Mouse (Mus musculus) macrophage (primary cell): Measurements from ENCODE around the gene Syt1. TPM values are rescaled to one million over a fixed set of nuclear protein-coding genes. Genes with fewer than 3 reads are reported as not detected.

Experiments
- H3K27ac ChIP-seq: fragments of 350-480 bp; formaldehyde crosslinking; 2 replicates; pipeline ENCODE4 v1.9.0; 2021
- H3K36me3 ChIP-seq: fragments of 350-480 bp; formaldehyde crosslinking; 2 replicates; pipeline ENCODE4 v1.9.0; 2021; ENCODE audit errors: inconsistent target
- H3K4me3 ChIP-seq: fragments of 350-480 bp; formaldehyde crosslinking; 2 replicates; pipeline ENCODE4 v1.9.0; 2021; ENCODE audit errors: inconsistent target
- H3K79me2 ChIP-seq: fragments of 350-480 bp; formaldehyde crosslinking; 2 replicates; pipeline ENCODE4 v1.9.0; 2021; ENCODE audit errors: inconsistent target
- WGBS: methylation state at CpG from one replicate; pipeline ENCODE4 v1.1.7; 2026; ENCODE audit warnings: inconsistent platforms; ENCODE audit not compliant: missing documents; 5-methylcytosine and 5-hydroxymethylcytosine counted together
- polyA plus RNA-seq: library from polyadenylated mRNA; stranded (reverse); fragments of 250-400 nt; gene quantifications from 3 replicates; pipeline ENCODE4 v1.2.4, GENCODE M21; 2018; ENCODE audit warnings: inconsistent platforms

Syt1 gene
- polyA plus RNA-seq, 1 experiment from 2014 or later = not detected

DNA sequence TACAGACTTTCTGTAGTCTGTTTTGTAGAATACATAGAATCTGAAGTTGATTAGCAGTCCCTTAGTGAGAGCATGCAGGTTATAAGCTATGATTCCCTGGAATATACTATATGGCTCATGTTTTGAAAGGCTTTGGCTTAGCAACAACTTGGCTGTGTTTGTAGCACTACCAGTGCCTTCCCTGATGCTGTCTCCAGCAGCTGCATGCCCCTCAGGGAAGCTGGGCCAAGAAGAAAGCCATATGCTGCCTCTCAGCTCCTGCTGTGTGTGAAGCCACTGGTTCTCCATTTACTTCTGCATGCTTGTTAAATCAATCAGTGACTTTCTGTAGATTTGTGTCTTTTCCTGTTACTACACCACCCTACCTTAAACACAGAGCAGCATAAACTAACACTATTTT, 245.2 kb downstream of the Syt1 start:
- Histone ChIP-seq H3K79me2 (no peaks in the 10 kb centered on the region), H3K36me3 (no peaks in the 10 kb centered on the region), H3K27ac (no peak overlapping the region), H3K4me3 (no peak overlapping the region)

DNA sequence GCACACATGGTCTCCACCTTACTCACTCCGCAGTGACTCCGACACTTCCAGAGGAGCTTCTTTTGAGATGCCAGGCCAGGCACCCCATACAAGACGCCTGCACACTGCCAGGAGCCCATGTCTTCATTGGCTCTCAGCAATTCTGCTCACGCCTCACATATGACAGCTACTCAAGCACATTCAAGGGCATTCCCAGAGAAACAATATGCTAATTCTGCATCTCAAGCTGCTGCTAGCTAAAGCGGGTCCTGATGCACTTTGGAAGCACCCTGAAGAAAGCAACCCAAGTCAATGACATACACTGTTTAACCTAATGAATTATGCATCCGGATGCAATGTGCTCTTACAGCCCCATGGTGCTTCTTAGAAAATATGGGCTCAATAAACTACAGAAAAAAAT, 247.1 kb downstream of the Syt1 start:
- Histone ChIP-seq H3K79me2 (no peaks in the 10 kb centered on the region), H3K4me3 (no peak overlapping the region), H3K27ac (no peak overlapping the region), H3K36me3 (no peaks in the 10 kb centered on the region)
- WGBS = 85% methylated on average over 6 of the region's 6 CpGs

DNA sequence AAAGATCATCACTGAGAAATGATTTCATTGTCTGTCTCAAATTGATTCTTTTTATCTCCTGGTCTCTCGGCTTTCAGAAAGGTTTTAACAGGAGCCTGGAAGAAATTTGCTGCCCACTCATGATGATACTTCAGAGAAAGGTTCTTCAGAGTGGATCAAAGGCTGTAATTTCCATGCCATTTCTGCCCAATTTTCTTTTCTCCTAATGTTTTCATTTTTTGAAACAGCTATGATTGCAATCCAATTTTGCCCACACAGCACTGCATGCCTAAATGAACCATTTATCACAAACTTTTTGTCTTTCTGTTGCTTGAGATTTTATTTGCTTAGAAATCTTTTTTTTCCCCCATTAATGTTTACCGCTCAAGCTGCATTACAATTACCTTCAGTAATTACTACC, 257.5 kb downstream of the Syt1 start:
- WGBS = 100% methylated on average over 2 of the region's 2 CpGs
- Histone ChIP-seq H3K79me2 (no peaks in the 10 kb centered on the region), H3K36me3 (no peaks in the 10 kb centered on the region), H3K27ac (no peak overlapping the region), H3K4me3 (no peak overlapping the region)

DNA sequence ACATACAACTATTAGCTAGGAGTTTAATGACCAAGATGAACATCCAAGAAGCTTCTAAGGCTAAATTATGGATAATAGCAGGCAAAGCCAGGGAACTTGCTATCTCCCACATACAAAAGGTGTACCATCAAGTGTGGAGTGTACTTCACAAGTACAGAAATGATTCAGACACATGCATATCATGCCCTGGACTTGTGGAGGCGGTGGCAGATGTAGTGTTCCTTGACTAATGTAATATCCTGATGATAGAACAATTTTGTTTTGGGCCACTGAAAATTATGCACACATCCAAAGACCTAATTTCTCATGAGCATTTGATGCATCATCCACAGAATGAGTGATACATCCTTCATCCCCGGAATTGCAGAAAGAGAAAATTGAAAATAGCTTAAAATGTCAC, 267.0 kb downstream of the Syt1 start:
- H3K27ac ChIP-seq = no peak overlapping the region
- H3K4me3 ChIP-seq = no peak overlapping the region
- H3K36me3 ChIP-seq = no peaks in the 10 kb centered on the region
- H3K79me2 ChIP-seq = no peaks in the 10 kb centered on the region
- WGBS = 78% methylated on average over 2 of the region's 2 CpGs

DNA sequence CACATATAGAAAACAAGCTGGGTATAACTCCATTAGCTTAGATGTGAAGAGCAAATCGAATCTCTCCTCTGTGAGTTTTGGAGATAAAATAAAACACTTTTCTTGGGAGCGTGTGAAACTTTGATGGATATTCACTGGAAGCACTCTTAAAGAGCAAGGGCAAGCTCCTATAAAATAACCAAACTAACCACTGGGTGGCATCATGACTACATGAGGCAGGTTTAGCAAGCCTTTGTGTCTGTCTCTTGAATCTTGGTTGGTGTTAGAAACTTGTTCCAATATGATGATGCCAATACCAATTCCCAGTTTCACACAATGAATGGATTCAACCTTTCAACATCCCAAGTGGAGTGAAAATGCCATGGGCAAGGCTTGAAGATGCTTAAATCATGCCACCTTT, 276.8 kb downstream of the Syt1 start:
- Histone ChIP-seq H3K27ac (no peak overlapping the region), H3K36me3 (no peaks in the 10 kb centered on the region), H3K79me2 (no peaks in the 10 kb centered on the region), H3K4me3 (no peak overlapping the region)
- 60% methylated on average over 2 of the region's 2 CpGs for WGBS

DNA sequence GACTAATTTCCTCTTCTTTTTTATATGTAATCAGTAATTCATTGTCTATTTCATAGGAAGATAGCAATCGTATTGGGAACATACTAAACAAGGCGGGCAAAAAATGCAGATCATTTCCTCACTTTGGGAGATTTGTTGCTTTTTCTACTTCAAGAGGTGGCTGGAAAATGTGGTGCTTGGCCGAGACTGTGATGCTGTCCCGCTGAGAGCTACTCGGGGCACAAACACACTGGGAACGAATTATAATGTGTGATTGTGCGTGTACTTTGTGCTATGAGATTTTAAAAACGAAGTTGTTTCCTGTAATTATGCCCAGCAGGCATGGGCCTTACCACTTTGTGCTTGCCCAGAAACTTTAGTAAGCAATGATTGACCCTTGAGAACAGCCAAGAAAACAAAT, 281.8 kb downstream of the Syt1 start:
- no peaks in the 10 kb centered on the region for H3K79me2 ChIP-seq
- H3K36me3 ChIP-seq = no peaks in the 10 kb centered on the region
- H3K4me3 ChIP-seq = no peak overlapping the region
- 79% methylated on average over 6 of the region's 8 CpGs for WGBS
- H3K27ac ChIP-seq = no peak overlapping the region

DNA sequence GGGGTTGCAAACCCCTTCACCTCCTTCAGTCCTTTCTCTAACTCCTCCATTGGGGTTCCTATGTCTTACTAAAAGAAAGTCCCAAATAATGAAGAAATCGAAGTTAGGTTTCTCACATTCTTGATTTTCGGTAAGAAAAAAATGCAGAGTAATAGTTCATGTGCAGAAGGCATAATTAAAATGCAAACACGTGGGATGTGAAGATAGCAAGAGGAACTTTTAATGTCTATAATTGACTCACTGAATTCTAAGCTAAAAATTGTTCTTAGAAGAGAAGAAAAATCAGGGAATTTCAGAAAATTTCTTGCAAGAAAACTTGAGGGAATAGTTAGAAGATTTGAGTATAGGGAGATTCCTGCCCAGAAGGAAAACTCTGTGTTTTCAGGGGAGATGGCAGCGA, 284.4 kb downstream of the Syt1 start:
- no peaks in the 10 kb centered on the region for H3K79me2 ChIP-seq
- H3K27ac ChIP-seq = no peak overlapping the region
- H3K36me3 ChIP-seq = no peaks in the 10 kb centered on the region
- 82% methylated on average over 4 of the region's 4 CpGs for WGBS
- H3K4me3 ChIP-seq = no peak overlapping the region

DNA sequence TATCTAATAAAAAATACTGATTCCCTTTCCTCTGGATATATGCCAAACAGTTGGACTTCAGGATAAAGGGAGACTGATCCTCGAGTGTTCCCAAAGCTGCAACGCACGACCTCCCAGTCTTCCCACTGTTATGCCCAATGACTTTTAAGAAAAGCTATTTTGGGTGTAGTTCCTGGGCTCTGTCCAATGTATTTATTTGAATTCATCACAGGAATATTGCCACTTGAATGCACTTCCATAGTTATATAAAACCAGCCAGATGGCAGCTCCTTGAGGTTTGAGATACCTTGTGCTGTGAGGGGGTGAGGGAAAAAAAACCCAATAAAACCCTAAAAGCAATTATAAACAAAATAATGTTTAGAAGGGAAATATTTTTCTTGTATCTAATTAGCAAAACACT, 285.9 kb downstream of the Syt1 start:
- Histone ChIP-seq H3K79me2 (no peaks in the 10 kb centered on the region), H3K4me3 (no peak overlapping the region), H3K36me3 (no peaks in the 10 kb centered on the region), H3K27ac (no peak overlapping the region)
- 95% methylated on average over 3 of the region's 3 CpGs for WGBS

DNA sequence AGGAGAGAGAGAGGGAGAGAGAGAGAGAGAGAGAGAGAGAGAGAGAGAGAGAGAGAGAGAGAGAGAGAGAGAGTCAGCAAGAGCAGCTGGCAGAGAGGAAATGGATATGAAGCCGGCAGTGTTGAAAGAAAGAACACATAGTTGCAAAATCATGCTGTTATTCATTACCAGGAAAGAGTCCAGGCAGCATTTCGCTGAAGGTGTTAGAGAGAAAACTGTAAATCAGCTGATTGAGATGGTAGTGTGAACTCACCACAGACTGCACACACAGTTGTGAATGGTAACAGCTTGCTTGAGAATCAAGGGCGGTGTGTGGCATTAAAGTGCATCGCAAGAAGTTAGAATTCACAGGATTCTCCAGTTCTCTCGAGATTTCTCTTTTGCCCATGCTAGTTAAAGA, 300.3 kb downstream of the Syt1 start:
- Histone ChIP-seq H3K79me2 (no peaks in the 10 kb centered on the region), H3K4me3 (no peak overlapping the region), H3K27ac (no peak overlapping the region), H3K36me3 (no peaks in the 10 kb centered on the region)
- WGBS = 40% methylated on average over 5 of the region's 5 CpGs

DNA sequence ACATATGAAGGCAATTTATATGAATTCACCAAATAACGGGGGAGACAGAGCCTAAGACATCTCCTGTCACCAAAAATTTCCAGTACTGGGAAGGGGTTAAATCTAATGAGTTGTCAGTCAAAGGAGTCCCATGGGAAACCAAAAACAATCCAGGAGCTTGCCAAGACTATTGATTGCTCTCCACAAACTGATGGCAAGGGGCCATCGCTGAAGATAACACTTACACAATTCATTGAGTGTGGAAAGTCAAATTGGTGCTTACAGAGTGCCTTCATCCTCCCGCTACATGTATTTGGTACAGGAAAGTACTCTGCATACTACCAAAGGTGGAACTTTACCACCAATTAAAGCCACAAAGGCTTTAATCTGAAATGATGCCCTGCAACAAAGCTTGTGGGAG, 305.1 kb downstream of the Syt1 start:
- H3K4me3 ChIP-seq = no peak overlapping the region
- WGBS = 90% methylated on average over 3 of the region's 3 CpGs

DNA sequence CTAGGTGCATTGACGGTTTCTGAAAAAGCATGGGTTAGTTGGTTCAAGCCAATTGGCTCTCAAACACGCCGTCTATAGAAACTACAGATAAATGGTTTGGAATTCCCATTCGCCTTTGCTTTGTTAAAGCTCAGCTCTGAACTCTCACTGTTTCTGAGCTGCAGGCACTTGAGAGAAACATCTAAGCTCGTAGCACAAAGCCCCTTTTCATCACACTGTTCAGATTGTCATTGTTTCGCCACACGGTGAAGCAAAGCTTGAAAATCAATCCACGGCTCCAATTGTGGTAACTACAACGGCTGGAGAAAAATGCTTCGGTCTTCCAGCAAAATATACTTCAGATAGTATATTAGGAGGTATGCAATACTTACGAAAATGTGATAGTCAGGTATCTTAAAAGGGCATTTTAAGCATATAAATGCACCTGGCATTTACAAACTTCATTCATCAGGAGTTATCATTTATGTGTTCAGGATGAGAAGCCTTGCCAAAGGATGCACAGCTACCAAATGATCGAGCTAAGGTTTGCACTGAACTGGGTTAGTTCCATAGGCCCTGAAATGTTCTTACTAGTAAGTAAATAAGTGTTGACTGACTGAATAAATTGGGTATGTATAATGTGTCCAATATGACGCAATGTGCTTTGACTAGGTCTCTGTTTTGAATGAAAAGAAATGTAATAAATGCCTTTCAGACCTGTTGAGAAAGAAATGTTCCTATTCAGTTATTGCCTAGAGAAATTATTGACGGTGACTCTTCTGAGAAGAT, 309.2 kb downstream of the Syt1 start:
- Histone ChIP-seq H3K36me3 (no peaks in the 10 kb centered on the region), H3K4me3 (no peak overlapping the region), H3K27ac (no peak overlapping the region), H3K79me2 (no peaks in the 10 kb centered on the region)
- 92% methylated on average over 13 of the region's 14 CpGs for WGBS

More for the DNA sequence above, 305.1 kb downstream of the Syt1 start:
- Histone ChIP-seq H3K27ac (no peak overlapping the region), H3K79me2 (no peaks in the 10 kb centered on the region), H3K36me3 (no peaks in the 10 kb centered on the region)

DNA sequence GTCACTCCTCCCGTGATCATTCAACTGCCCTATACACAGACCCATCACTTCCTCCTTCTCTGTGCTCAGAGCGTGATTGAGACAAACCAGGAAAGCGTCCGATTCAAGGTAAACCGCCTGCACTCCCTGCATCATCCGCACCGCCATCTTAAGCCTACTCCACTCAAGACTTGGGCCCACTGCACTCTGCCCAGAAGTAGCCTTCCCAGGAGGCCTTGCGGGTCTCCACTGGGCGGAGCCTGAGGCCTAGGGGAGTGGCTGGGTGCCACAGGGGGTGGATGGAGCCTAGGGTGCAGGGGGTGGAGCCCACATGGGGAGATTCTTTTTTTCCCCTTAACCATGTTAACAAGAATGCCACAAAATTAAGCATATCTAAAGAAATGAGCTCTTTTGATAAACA, 310.8 kb downstream of the Syt1 start, which contains the start of gene Gm5136:
Gm5136 (minus strand) TSS at position 215 of the 400 bp plus-strand sequence.
- Histone ChIP-seq H3K36me3 (no peaks in the 10 kb centered on the region), H3K27ac (no peak within 1 kb of the TSS), H3K4me3 (no peak within 1 kb of the TSS), H3K79me2 (no peaks in the 10 kb centered on the region)
- 92% methylated on average over 9 of the region's 9 CpGs for WGBS

DNA sequence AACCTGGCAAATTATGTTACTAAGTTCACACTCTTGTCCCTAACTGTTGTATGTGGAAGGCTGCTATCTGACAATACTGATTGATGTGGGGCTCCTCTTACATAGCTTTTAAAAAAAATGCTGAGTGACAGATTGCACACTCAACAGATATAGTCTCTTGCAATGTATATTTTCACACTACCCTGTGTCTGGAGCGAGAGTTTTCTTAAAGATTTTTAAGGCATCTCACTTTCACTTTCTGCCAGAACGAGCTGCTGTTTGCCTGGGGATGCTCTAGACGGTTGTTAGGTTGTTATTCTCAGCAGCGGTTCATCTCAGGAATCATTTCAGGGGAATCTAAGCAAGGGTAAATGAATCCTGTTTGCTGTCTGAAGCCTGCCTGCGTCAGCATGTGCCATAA, 313.7 kb downstream of the Syt1 start:
- no peak overlapping the region for H3K4me3 ChIP-seq
- 71% methylated on average over 5 of the region's 5 CpGs for WGBS
- H3K79me2 ChIP-seq = no peaks in the 10 kb centered on the region
- no peak overlapping the region for H3K27ac ChIP-seq
- no peaks in the 10 kb centered on the region for H3K36me3 ChIP-seq

DNA sequence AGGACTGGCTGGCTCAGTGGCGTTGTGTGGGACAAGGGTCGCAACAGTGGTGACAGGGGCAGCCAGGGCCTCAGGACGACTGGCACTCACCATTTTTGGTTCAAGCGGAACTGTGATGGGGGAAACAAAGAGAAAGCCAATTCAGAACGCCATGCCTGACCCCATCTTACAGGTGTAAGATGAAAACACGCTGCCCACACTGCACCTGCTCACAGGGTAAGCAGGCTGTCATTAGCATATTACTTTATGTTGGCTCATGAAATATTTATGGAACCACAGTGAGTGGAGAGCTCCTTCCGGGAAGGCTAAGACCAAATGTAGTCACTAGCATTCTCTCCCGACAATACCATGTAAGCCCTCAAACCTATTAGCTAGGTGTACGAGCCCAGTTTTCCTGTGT, 319.8 kb downstream of the Syt1 start:
- Histone ChIP-seq H3K36me3 (no peaks in the 10 kb centered on the region), H3K79me2 (no peaks in the 10 kb centered on the region), H3K27ac (no peak overlapping the region), H3K4me3 (no peak overlapping the region)
- 77% methylated on average over 9 of the region's 9 CpGs for WGBS

DNA sequence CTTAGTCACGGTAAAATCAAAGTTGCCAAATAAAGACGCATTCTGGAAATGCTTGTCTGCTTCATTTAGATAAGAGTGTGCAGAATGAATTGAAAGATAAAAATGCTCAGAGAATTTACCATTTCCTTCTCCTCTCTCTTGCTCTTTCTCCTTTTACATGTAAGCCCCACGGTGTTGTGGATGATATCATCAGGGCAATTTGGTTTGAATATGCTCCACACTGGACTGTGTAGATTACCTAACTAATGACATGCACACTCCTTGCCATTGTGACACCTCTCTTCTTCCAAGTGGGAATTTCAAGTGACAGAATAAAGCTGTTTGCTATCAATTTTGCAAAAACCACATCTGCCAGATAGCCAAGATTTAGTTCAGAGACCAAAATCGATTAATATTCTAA, 324.1 kb downstream of the Syt1 start:
- no peaks in the 10 kb centered on the region for H3K79me2 ChIP-seq
- H3K27ac ChIP-seq = no peak overlapping the region
- 85% methylated on average over 4 of the region's 4 CpGs for WGBS
- H3K36me3 ChIP-seq = no peaks in the 10 kb centered on the region
- H3K4me3 ChIP-seq = no peak overlapping the region
